Mouse (Mus musculus) 416B (cell line): ENCODE data around the gene 2610507B11Rik.
A peak's percentile ranks its signal among the peaks of the same experiment; 100 is the strongest.

Experiments used
- DNase-seq: peaks from one replicate; pipeline ENCODE4 v3.0.0; 2011; ENCODE audit warnings: low read depth

2610507B11Rik gene

DNA sequence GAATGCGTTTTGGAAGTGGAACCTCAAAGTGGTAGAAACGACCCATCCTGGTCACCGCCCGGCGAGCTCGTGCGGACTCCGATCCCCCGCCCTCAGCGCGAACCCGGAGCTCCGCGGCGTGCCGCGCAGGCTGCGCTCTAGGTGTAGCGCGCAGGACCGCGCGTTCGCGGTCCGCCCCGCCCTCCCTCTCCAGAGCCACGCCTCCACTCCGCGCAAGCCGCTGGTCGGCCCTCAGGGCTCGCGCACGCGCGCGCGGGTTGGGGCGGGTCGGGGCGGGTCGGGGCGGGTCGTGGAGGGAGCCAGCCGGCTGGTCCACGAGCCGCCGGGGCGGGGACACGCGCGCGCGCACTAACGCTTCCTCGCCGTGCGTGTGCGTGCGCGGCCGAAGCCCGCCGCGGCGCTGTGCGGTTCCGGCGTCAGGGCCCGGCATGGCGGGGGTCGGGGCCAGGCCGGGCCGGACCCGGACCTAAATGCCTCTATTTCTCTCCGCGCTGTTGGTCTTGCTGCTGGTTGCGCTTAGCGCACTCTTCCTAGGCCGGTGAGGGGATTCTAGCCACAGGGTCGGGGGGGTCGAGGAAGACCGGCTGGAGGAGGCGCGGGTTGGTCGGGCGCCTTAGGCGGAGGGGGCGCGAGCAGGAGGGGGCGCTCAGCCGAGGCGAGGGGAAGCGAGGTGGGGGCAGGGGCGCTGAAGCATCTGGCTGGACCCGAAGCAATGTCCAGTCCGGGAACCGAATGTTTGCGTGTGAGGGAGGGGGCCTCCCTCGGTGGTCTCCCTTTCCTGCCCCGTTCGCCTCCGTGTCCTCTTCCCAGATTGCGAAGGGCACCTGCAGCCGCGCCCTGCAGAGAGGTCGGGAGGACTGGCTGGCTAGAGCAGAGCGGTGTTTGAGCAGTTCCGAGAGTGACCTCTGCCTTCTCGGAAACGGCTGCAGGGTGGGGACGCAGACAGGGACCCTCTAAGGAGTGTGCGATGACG lies at the start of gene 2610507B11Rik:
2610507B11Rik (plus strand) TSS at position 373 of the 973 bp plus-strand sequence.
- DNase-seq = peak; percentile 93

DNA sequence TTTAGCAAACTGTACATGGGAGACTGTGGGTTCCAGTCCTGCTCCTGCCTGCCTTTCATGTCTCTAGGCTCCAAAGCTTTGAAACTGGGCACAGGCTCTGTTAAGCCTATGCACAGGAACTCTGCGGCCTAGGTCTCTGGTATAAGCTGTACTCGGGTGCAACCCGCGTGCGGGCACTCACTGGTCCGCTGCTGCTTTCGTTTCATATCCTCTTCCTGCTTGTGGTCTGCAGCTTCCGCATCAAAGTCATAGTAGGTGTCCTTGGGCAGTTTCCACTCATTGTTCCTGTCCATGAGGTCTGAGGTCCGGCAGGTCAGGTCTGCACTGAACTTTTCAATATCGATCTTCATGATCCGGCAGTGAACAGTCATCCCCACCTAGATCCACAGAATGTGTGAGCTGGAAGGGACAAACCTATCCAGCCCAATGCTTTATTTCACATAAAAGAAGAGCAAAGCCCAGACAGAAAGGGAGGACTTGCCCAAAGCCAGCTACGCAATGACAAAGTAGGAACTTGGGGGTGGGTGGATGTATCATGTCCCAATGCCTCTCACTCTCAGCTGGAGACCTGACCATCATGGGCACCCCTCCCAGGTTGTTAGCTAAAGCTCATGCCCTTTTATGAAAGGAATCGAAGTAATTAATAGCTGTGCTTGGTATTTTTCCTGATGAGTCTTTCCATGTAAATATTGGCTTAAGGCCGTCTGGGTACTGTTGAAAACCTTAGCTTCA lies 48.3 kb upstream of the 2610507B11Rik start:
- peak; percentile 92 for DNase-seq

DNA sequence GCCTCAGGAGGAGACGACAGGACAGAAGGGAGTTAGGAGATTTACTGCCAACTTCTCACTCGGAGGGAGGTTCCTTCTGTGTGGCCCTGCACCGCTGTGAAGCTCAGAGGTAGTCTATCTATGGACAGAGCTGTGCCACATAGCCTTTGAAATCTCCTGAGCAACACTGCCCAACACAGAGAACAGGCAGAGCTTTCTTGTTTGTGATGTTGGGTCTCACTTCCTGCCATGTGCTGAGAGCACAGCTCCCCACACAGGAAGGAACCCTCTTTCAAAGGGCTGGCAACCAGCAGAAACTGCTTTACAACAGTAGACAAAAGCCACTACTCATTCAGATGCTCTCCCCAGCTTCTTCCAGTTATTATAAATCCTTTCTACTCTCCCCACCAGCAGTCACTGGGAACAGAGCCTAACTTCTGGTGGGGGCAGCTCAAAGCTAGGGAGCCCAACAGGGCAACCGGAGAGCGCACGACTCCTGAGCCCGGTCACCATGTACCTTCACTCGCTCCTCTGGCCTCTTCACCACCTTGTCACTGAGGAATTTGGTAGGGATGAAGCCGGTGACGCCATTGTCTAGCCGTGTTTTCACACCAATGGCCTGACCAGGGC lies 45.7 kb upstream of the 2610507B11Rik start:
- peak; percentile 22 for DNase-seq

DNA sequence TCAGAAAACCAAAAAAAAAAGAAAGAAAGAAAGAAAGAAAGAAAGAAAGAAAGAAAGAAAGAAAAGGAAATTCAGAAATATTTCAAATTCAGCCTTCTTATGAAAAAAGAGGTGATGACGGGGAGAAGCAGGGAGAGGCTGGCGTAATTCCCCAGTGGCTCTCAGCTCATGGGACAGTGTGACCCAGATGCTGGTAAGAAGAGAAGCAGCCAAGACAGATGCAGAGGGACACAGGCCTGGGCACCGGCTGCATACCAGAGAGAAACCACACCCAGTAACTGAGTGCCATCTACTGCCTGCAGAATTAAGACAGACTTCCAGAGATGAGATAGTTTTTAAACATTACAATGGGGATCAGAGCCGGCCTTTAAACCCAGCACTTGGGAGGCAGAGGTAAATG lies 38.0 kb upstream of the 2610507B11Rik start:
- no peak for DNase-seq

DNA sequence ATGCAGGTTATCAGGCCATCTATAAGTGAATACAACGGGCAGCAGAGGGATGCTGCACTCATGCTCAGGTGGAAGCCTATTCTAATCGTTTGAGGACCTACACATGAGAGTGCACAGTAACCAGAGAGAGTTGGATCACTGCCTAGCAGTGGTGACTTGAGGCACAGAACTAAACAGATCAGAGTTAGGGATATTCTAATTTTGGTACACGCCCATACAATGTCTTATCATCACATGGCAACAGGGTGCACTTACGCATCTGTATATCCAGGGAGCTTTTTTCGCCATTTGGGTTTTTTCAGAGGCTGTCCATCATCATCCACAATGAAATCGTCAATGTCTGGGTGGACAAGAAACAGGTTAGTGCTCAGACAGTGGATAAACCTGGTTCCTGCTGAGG lies 30.0 kb upstream of the 2610507B11Rik start:
- DNase-seq = no peak

DNA sequence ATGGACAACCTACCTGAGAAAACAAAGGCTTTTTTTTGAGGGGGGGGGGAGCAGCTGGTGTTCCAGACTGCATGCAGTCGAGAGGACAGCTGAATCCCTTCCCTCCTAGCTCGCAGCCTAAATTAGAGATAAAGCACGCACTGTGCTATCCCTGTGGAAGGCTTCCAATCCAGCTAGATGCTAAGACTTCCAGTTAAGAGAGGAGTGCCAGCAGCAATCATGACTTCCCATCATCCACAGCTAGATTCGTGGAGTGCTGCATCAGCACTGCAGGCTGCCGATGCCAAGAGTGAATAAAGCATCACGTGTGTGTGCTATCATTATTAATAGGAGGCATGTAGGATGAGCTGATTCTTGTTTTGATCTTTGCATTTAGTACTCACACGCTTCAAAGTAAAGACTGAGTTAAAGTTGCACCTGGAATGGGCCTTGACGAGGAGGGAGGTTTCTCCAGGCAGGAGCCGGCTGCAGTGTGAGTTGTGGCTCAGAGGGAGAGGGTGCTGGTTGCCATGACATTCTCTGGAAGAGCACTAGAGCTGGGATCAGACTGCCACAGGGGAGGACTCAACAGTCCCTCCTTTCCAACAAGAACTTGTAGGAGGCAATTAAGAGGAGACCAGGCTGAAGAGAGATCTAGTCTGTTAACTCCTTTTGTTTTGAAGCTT lies 21.2 kb upstream of the 2610507B11Rik start:
- DNase-seq = no peak

DNA sequence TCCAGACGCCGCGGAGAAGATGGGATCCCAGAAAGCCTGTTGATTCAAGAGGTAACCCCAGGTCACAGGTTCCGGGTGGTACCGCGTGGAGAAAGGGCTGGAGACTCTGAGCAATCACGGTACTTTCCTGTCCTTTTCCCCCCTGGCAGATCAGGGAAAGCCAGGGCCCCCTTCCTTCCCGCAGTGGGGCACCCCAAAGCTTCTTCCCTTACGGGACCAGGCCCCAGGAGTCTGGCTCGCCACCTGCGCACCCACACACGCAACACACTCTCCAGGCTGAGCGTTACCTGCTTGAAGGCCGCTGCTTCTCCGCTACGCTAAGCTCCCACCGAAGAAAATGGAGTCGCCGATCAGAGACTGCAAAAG lies 16.3 kb upstream of the 2610507B11Rik start:
- no peak for DNase-seq

DNA sequence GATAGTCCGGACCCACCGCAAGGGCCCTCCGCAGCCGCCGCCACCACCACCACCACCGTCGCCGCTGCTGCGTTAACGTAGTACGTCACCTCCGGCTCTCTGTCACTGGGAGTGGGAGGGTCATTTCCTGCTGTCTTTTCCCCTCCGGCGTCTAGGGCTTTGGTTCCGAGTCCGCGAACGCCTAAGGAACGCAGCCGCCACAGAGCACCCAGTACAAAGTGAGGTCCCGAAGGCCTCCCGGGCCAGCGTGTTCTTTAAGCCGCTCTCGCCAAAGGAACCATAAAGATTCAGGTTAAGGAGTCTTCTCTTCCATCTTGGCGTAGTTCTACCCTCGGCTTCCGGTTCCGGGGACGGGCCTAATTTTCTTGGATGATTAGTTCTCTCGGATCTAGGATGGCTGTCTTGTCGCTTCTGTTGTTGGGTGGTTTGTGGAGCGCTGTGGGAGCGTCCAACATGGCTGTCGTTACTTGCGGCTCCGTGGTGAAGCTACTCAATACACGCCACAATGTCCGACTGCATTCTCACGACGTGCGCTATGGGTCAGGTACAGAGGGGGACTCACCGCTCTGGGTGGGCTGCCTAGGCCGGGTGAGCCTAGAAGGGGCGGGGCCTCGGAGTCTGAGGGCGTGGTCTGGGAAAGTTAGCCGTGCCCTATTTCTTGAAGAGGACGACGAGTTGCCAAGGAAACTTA lies 15.8 kb upstream of the 2610507B11Rik start, which contains the start of the genes Sdf2 and Supt6:
Sdf2 (plus strand) TSS at position 120 of the 691 bp plus-strand sequence.
Supt6 (minus strand) TSS at position 361 of the 691 bp plus-strand sequence.
- DNase-seq = peak; percentile 97

DNA sequence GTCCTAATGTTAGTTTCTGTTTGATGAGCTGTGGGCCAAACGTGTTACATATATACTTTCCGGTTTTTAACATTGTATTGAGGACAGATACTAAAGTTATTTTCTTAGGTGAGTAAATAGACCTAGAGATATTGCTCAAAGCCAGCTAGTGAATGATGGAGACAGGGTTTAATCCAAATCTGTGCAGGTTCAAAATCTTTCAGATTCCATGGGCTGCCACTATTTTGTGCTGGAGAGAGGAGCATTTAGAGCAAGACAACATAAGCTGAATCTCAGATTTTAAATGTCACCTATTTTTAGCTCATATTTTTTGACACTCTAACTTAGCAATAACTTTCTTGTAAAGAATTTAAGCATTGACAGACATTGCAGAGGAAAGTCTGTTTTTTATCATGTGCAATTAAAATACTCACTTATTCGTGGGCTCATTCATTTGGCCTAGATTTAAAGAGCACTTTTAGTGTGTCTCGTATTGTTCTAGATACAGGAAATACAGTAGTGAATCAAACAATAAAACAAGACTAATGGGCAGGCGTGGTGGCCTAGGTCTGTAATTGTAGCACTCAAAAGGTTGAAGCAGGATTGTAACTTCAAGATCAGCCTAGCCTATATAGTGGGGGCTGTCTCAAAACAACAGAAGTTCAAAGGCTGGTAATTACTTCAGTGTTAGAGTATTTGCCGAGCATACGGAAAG lies 15.1 kb upstream of the 2610507B11Rik start:
- no peak for DNase-seq

DNA sequence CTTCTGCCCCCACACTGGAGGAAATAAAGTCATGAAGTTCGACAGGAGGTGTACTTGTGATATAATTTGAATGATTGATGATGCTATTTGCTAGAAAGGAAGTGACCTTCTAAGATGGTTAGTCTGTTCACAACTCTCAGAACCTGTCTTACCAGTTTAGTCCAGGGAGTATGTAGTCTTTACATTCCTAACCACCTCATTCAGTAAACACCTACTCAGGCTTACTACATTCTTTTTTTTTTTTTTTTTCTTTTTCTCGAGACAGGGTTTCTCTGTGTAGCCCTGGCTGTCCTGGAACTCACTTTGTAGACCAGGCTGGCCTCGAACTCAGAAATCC lies 14.6 kb upstream of the 2610507B11Rik start:
- DNase-seq = no peak

DNA sequence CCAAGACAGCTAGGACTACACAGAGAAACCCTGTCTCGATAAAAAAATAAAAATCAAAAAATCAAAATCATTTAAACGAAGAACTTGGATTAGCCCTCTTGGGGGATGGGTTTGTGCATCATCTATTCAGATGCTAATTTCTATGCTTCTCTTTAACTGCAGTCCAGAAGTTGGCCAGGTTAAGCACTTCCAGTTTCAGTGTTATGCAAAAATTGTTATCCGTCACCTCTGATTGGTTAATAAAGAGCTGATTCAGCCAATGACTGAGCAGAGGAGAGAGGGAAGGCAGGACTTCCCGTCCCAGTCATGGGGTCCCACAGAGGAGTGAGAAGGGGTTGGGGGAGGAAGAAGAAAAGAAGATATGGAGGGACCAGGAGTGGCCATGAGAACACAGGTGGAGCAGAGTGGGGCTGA lies 13.8 kb upstream of the 2610507B11Rik start:
- DNase-seq = peak; percentile 93

DNA sequence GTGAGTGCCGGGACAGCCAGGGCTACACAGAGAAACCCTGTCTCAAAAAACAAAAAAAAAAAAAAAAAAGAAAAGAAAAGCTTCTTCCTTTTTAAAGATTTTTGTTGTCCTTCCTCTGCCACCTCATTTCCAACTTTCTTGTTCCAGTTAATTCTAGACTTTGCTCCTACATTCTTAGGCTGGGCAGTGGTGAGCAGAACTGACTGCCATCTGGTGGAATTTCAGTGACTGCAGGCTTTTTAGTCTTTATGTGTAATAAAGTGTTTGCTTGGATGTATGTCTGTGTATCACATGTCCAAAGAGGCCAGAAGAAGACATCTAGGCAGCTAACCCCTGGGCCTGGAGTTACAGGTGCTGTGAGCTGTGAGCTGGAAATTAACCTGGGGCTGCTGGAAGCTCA lies 4.9 kb upstream of the 2610507B11Rik start:
- DNase-seq = peak; percentile 51

DNA sequence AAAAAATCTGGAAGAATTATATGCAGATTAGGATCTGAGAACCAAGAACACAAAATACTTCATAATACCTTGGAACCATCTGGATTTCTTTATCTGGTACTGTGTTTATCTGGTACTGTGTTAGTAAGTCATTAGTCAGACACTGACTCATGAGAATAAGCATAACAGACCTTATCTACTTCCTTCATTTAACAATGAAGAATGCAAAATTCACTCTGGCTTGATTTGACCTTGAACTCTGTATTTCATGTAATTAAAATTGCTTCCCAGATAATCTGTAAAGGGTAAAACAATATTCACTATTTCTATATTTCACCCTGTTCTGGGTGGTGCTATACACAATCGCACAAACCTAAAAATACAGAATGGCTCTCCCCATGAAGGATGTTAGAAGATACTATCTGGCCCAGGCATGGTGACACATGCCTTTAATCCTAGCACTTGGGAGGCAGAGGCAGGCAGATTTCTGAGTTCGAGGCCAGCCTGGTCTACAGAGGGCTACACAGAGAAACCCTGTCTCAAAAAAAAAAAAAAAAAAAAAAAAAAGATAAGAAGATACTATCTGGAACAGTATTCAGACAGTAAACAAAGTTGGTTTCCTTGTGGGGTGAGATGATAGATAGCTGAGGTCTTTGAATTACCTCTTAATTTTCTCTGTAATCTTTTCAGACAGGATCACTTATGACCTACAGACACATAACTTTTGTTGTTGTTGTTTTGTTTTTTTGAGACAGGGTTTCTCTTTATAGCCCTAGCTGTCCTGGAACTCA lies 878 bp upstream of the 2610507B11Rik start:
- DNase-seq = peak; percentile 89

DNA sequence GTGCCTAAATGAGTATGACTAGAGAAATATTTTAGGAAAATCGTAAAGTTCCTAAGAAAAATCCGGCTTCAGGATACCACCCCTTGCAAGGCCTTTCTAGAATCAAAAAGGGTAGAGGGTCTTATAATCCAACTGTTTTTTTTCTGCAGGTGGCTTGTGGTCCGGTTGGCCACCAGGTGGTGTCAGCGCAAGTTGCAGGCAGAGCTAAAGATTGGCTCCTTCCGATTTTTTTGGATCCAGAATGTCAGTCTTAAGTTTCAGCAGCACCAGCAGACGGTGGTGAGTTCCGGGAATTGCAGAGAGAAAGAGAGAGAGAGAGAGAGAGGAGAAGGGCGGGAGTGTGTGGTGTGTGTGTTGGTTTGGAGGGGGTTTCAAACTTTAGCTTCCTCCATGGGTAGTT lies 998 bp downstream of the 2610507B11Rik start:
- peak; percentile 91 for DNase-seq

DNA sequence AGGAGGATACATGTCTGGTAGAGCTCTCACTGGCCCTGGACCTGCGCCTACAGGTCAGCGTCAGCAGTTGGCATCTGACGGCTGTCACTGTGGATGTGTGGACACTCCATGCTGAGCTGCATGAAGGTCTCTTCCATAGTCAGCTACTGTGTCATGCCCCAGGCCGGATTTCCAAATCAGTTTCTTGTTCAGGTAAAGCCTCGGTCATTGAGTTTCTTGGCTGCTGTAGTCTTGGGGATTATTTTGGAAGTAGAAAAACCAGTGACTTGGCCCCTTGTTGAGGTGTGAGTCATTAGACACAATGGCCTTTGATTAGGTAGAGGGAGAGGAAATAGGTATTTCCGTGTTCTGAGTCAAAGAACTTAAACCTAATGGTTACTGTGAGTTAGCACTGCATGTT lies 4.0 kb downstream of the 2610507B11Rik start:
- DNase-seq = no peak

DNA sequence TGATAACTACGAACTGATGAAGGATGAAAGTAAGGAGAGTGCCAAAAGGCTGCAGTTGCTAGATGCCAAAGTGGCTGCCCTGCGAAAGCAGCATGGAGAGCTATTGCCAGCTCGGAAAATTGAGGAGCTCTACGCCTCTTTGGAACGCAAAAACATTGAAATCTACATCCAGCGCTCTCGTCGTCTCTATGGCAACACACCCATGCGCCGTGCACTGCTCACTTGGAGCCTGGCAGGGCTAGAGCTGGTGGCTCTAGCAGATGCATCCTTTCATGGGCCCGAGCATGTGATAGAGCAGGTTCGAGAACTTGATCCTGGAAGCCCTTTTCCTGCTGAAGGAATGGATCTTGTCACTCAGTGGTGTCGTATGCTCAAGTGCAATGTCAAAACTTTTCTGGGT lies 10.4 kb downstream of the 2610507B11Rik start:
- no peak for DNase-seq

DNA sequence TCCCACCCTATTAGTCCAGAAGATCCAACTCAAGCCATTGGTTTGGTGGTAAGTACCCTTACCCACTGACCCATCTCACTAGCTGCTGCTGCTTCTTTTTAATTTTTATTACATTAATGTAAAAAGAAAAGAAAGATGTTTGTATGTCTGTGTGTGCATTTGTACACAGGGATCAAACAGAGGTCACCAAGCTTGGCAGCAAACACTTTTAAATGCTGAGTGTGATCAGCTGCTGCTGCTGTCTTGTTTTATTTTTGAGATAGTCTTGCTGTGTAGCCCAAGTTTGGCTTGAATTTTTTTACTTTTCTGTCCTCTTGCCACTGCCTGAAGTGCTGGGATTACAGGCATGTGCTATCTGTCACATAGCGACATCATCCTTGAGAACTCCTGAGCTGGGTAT lies 14.0 kb downstream of the 2610507B11Rik start:
- no peak for DNase-seq

DNA sequence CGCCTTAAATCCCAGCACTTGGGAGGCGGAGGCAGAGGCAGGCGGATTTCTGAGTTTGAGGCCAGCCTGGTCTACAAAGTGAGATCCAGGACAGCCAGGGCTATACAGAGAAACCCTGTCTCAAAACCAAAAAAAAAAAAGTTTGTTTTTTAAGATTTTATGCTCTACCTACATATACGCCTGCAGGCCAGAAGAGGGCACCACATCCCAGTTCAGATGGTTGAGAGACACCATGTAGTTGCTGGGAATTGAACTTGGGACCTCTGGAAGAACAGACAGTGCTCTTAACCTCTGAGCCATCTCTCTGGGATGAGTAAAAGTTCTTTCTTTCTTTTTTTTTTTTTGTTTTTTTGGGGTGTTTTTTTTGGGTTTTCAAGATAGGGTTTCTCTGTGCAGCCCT lies 14.6 kb downstream of the 2610507B11Rik start:
- peak; percentile 45 for DNase-seq

DNA sequence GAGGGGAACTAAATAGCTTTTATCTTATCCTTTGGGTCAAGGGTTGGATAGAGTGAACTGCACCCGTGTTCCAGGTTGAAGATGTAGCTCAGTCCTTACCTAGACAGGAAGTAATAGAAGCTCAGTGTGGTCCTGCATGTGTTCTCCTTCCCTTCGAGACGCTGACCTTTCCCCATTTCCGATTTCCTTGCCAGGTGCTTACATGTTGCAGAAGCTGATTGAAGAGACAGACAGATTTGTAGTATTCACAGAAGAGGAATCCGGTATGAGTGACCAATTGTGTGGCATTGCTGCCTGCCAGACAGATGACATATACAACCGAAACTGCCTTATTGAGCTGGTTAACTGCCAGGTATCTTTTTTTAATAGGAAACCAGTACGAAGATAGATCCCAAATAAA lies 17.3 kb downstream of the 2610507B11Rik start:
- DNase-seq = no peak

DNA sequence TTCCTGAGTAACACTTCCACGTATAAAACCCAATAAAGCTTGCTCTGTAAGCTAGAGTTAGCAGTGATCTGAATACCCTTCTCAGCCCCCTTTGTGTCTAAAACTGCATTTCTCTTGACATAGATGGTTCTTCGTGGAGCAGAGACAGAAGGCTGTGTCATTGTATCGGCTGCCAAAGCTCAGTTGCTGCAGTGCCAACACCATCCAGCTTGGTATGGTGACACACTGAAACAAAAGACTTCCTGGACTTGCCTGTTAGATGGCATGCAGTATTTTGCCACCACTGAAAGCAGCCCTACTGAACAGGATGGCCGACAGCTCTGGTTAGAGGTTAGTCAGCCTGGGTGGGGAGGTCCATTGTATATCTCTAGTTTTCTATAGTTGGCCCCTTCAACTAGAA lies 18.0 kb downstream of the 2610507B11Rik start:
- no peak for DNase-seq
